Mouse (Mus musculus): ENCODE measurements around the gene Nudc. TPM values are rescaled to one million over a fixed set of nuclear protein-coding genes. Genes with fewer than 3 reads are reported as not detected.
A peak's percentile ranks its signal among the peaks of the same experiment; 100 is the strongest.

Gene Nudc
- total RNA-seq (2021) = 10 to 100 TPM; 45.6 to 53.5 TPM
- long read RNA-seq, experiment 1, transcript Nudc-201 (8 exons, 1,316 nt) = major isoform, 124 of 146 reads
- long read RNA-seq, experiment 1, partial matches to known transcripts = 21 of 146 reads
- long read RNA-seq, experiment 1, other reads (novel, unspliced or antisense) = 1 of 146 reads
- long read RNA-seq, experiment 2, transcript Nudc-201 (8 exons, 1,316 nt) = major isoform, 111 of 133 reads
- long read RNA-seq, experiment 2, partial matches to known transcripts = 21 of 133 reads
- long read RNA-seq, experiment 2, other reads (novel, unspliced or antisense) = 1 of 133 reads

GRCm38 (mm10) chr4:133545272-133546231, at the start of gene Nudc:
Gene Nudc, minus strand, starts transcription at chr4:133545996.
- intact Hi-C loops (cut with DNase I) = no loop called here
- DNase-seq = peak; percentile 98
- peak within 1 kb of the TSS; percentile 87 for H3K27ac ChIP-seq
- TF ChIP-seq CTCF (IDR thresholded peaks at IDR 0.05) = no peak
- H3K4me3 ChIP-seq = peak within 1 kb of the TSS; percentile 92

- intact Hi-C loops (cut with DNase I) = loop anchor here (10.0 kb wide), 1 partner anchor 179 kb away; no protein-coding TSS in a partner anchor
- TF ChIP-seq CTCF (IDR thresholded peaks at IDR 0.05) = no peak
- Histone ChIP-seq H3K27ac (no peak overlapping the region), H3K4me3 (no peak overlapping the region)
- no peak for DNase-seq
These were observed 49.7 kb upstream of the Nudc start for GRCm38 (mm10) chr4:133595538-133595937.

GRCm38 (mm10) chr4:133592570-133592969, 46.8 kb upstream of the Nudc start:
- intact Hi-C loops (cut with DNase I) = loop anchor here (1.0 to 10.0 kb wide), 4 partner anchors 17 to 235 kb away; partner anchors contain the start of gene Zdhhc18

GRCm38 (mm10) chr4:133584059-133584951, 38.5 kb upstream of the Nudc start, which contains the start of gene Gpn2:
Gene Gpn2, plus strand, starts transcription at chr4:133584362.
- peak within 1 kb of the TSS; percentile 93 for H3K27ac ChIP-seq
- peak; percentile 89 for DNase-seq
- peak within 1 kb of the TSS; percentile 98 for H3K4me3 ChIP-seq
- TF ChIP-seq CTCF (IDR thresholded peaks at IDR 0.05) = no peak
- intact Hi-C loops (cut with DNase I) = no loop called here

More at GRCm38 (mm10) chr4:133592570-133592969, 46.8 kb upstream of the Nudc start:
- DNase-seq = peak; percentile 73
- peak; percentile 92 for TF ChIP-seq CTCF (IDR thresholded peaks at IDR 0.05)
- no peak overlapping the region for H3K27ac ChIP-seq
- H3K4me3 ChIP-seq = no peak overlapping the region

- TF ChIP-seq CTCF (IDR thresholded peaks at IDR 0.05) = no peak
- DNase-seq = no peak
- Histone ChIP-seq H3K4me3 (peak overlapping the region; percentile 98), H3K27ac (peak overlapping the region; percentile 93)
- intact Hi-C loops (cut with DNase I) = no loop called here
These were observed 37.9 kb upstream of the Nudc start for GRCm38 (mm10) chr4:133583690-133584058.

GRCm38 (mm10) chr4:133577983-133578382, 32.2 kb upstream of the Nudc start:
- intact Hi-C loops (cut with DNase I) = no loop called here
- Histone ChIP-seq H3K4me3 (no peak overlapping the region), H3K27ac (no peak overlapping the region)
- DNase-seq = no peak
- TF ChIP-seq CTCF (IDR thresholded peaks at IDR 0.05) = no peak

GRCm38 (mm10) chr4:133574843-133575202, 29.0 kb upstream of the Nudc start:
- Histone ChIP-seq H3K4me3 (peak overlapping the region; percentile 84), H3K27ac (peak overlapping the region; percentile 89)
- no peak for DNase-seq
- intact Hi-C loops (cut with DNase I) = no loop called here
- TF ChIP-seq CTCF (IDR thresholded peaks at IDR 0.05) = no peak

GRCm38 (mm10) chr4:133574070-133574842, 28.5 kb upstream of the Nudc start, which contains the start of gene Gpatch3:
Gene Gpatch3, plus strand, starts transcription at chr4:133574745.
- Histone ChIP-seq H3K27ac (peak within 1 kb of the TSS; percentile 89), H3K4me3 (peak within 1 kb of the TSS; percentile 84)
- intact Hi-C loops (cut with DNase I) = no loop called here
- TF ChIP-seq CTCF (IDR thresholded peaks at IDR 0.05) = peak; percentile 2; the same call in 1 of the 2 replicates
- DNase-seq = peak; percentile 95

GRCm38 (mm10) chr4:133570066-133570466, 24.3 kb upstream of the Nudc start:
- no peak overlapping the region for H3K27ac ChIP-seq
- no peak overlapping the region for H3K4me3 ChIP-seq
- DNase-seq = no peak
- no peak for TF ChIP-seq CTCF (IDR thresholded peaks at IDR 0.05)
- intact Hi-C loops (cut with DNase I) = no loop called here

- intact Hi-C loops (cut with DNase I) = no loop called here
- no peak for TF ChIP-seq CTCF (IDR thresholded peaks at IDR 0.05)
- no peak overlapping the region for H3K27ac ChIP-seq
- no peak overlapping the region for H3K4me3 ChIP-seq
- no peak for DNase-seq
These were observed 23.7 kb upstream of the Nudc start for GRCm38 (mm10) chr4:133569291-133570065.

- no peak for DNase-seq
- no peak overlapping the region for H3K4me3 ChIP-seq
- no peak for TF ChIP-seq CTCF (IDR thresholded peaks at IDR 0.05)
- no peak overlapping the region for H3K27ac ChIP-seq
- intact Hi-C loops (cut with DNase I) = no loop called here
These were observed 21.5 kb upstream of the Nudc start for GRCm38 (mm10) chr4:133567251-133567650.
